Mouse (Mus musculus) lung, postnatal 0 days (tissue): ENCODE results near the gene Rara. TPM values are rescaled to one million over a fixed set of nuclear protein-coding genes. Genes with fewer than 3 reads are reported as not detected.
"Not testable (repeated sequence)": the region's sequence is repeated elsewhere in the genome, so short reads cannot be mapped to it uniquely, and the experiment has no call there.

Experiments
- ATAC-seq: fragments of 200-750 bp; cut with Nextera tagmentation; 2 replicates; pipeline ENCODE4 v1.8.0; 2017; ENCODE audit warnings: moderate library complexity
- DNase-seq: peaks from one replicate; pipeline ENCODE4 v3.0.0-alpha.2; 2016; ENCODE audit warnings: low spot score
- H3K27ac ChIP-seq: fragments of 300-500 bp; sonication (generic); 2 replicates; pipeline ENCODE4 v1.5.1; 2014; ENCODE audit warnings: antibody characterized with exemption, mild to moderate bottlenecking, low read length, mixed read lengths
- H3K27me3 ChIP-seq: fragments of 300-500 bp; sonication (generic); replicated peaks from 2 replicates; pipeline ENCODE4 v1.6.1; 2014; ENCODE audit warnings: low read length, mixed read lengths; ENCODE audit not compliant: insufficient read depth
- H3K36me3 ChIP-seq: fragments of 300-500 bp; sonication (generic); 2 replicates; pipeline ENCODE4 v1.6.1; 2014; ENCODE audit warnings: low read length, mixed read lengths; ENCODE audit not compliant: insufficient read depth
- H3K4me1 ChIP-seq: fragments of 300-500 bp; sonication (generic); 2 replicates; pipeline ENCODE4 v1.6.1; 2014; ENCODE audit warnings: antibody characterized with exemption, low read depth, low read length, mixed read lengths; ENCODE audit not compliant: insufficient read depth
- H3K4me2 ChIP-seq: fragments of 300-500 bp; sonication (generic); replicated peaks from 2 replicates; pipeline ENCODE4 v1.6.1; 2014; ENCODE audit warnings: low read depth, mild to moderate bottlenecking, low read length, moderate library complexity, mixed read lengths
- H3K4me3 ChIP-seq: fragments of 300-500 bp; sonication (generic); 2 replicates; pipeline ENCODE4 v1.5.1; 2014; ENCODE audit warnings: low read depth, low read length
- H3K9ac ChIP-seq: fragments of 300-500 bp; sonication (generic); replicated peaks from 2 replicates; pipeline ENCODE4 v1.6.1; 2014; ENCODE audit warnings: low read depth, mild to moderate bottlenecking
- H3K9me3 ChIP-seq: fragments of 300-500 bp; sonication (generic); 2 replicates; pipeline ENCODE4 v1.6.1; 2016; ENCODE audit warnings: low read length, mixed read lengths
- CTCF ChIP-seq: IDR thresholded peaks from 2 replicates; pipeline ENCODE4 v1.5.1; 2016; ENCODE audit warnings: antibody characterized with exemption, mild to moderate bottlenecking
- EP300 ChIP-seq: IDR thresholded peaks from 2 replicates; pipeline ENCODE4 v1.6.1; 2016; ENCODE audit warnings: antibody characterized with exemption, mild to moderate bottlenecking, control low read depth
- WGBS: fragments of 180-500 bp; shearing (Covaris S2); extraction: QIAGEN DNeasy Blood & Tissue Kit; methylation state at CpG from one replicate; pipeline ENCODE4 v1.1.7; 2014; 5-methylcytosine and 5-hydroxymethylcytosine counted together
- polyA plus RNA-seq: library from polyadenylated mRNA; unstranded; fragments of >200 nt; fragmentation: Nextera tagmentation; extraction: Ambion mirVana; gene quantifications from 2 replicates; pipeline ENCODE4 v1.2.1, GENCODE M21; 2015

Rara gene
- polyA plus RNA-seq, 1 experiment from 2014 or later: 26.2 TPM

GRCm38 (mm10) chr11:98931513-98932292 is 4.1 kb downstream of the Rara start:
- ATAC-seq (no peak), DNase-seq (no peak)
- WGBS: 17% methylated on average over 7 of the region's 7 CpGs

GRCm38 (mm10) chr11:98932293-98933091 is 4.9 kb downstream of the Rara start:
- Histone ChIP-seq H3K27ac (peak overlapping the region; percentile 69), H3K4me3 (no peak overlapping the region), H3K36me3 (no peaks in the 10 kb centered on the region), H3K27me3 (no peaks in the 10 kb centered on the region), H3K9me3 (no peaks in the 10 kb centered on the region), H3K4me2 (peak overlapping the region; percentile 32), H3K9ac (no peak overlapping the region), H3K4me1 (peaks cover 66% of the 10 kb centered on the region)
- TF ChIP-seq CTCF: no peak
- no peak; the same call in 1 of the 2 replicates for TF ChIP-seq EP300
- no peak for DNase-seq
- 8% methylated on average over 17 of the region's 19 CpGs for WGBS
- ATAC-seq: no peak

More at GRCm38 (mm10) chr11:98931513-98932292, 4.1 kb downstream of the Rara start:
- H3K4me3 ChIP-seq: no peak overlapping the region
- peak; percentile 54 for TF ChIP-seq CTCF
- no peak for TF ChIP-seq EP300
- no peaks in the 10 kb centered on the region for H3K9me3 ChIP-seq
- peak overlapping the region; percentile 62 for H3K27ac ChIP-seq
- H3K36me3 ChIP-seq: no peaks in the 10 kb centered on the region
- no peak overlapping the region for H3K9ac ChIP-seq
- peaks cover 67% of the 10 kb centered on the region for H3K4me1 ChIP-seq
- 0 out of 2 replicates have a peak overlapping the region, but pooled peaks have one; percentile 2 for H3K4me2 ChIP-seq
- H3K27me3 ChIP-seq: no peaks in the 10 kb centered on the region

- TF ChIP-seq CTCF (peak; percentile 83), EP300 (0 out of 2 replicates have a peak, but pooled peaks have one; percentile 19)
- Histone ChIP-seq H3K4me3 (no peak overlapping the region), H3K9ac (no peak overlapping the region)
These were observed 5.5 kb downstream of the Rara start for GRCm38 (mm10) chr11:98933151-98933550.

GRCm38 (mm10) chr11:98933847-98934246 is 6.2 kb downstream of the Rara start:
- peaks cover 60% of the 10 kb centered on the region for H3K4me1 ChIP-seq
- ATAC-seq, H3K9me3 ChIP-seq, H3K4me3 ChIP-seq, H3K36me3 ChIP-seq, H3K4me2 ChIP-seq, H3K9ac ChIP-seq, H3K27me3 ChIP-seq, DNase-seq: not testable (repeated sequence)
- H3K27ac ChIP-seq: peak overlapping the region; percentile 69; the same call in 1 of the 2 replicates
- 73% methylated on average over 2 of the region's 2 CpGs for WGBS

More at GRCm38 (mm10) chr11:98933151-98933550, 5.5 kb downstream of the Rara start:
- Histone ChIP-seq H3K4me2 (peak overlapping the region; percentile 32), H3K27me3 (no peaks in the 10 kb centered on the region), H3K4me1 (peaks cover 59% of the 10 kb centered on the region), H3K9me3 (no peaks in the 10 kb centered on the region), H3K27ac (peak overlapping the region; percentile 69), H3K36me3 (no peaks in the 10 kb centered on the region)
- peak; percentile 18 for ATAC-seq
- peak; percentile 91 for DNase-seq
- 21% methylated on average over 8 of the region's 9 CpGs for WGBS

GRCm38 (mm10) chr11:98934367-98934766 is 6.7 kb downstream of the Rara start:
- no peaks in the 10 kb centered on the region for H3K36me3 ChIP-seq
- no peaks in the 10 kb centered on the region for H3K27me3 ChIP-seq
- no peak for DNase-seq
- H3K27ac ChIP-seq: no peak overlapping the region; the same call in 1 of the 2 replicates
- no peak overlapping the region for H3K4me3 ChIP-seq
- peaks cover 65% of the 10 kb centered on the region for H3K4me1 ChIP-seq
- H3K9ac ChIP-seq: no peak overlapping the region
- no peaks in the 10 kb centered on the region for H3K9me3 ChIP-seq
- 82% methylated on average over 3 of the region's 3 CpGs for WGBS
- TF ChIP-seq EP300 (no peak), CTCF (no peak)
- H3K4me2 ChIP-seq: no peak overlapping the region
- ATAC-seq: no peak

- no peak for ATAC-seq
- peaks cover 64% of the 10 kb centered on the region for H3K4me1 ChIP-seq
- no peaks in the 10 kb centered on the region for H3K36me3 ChIP-seq
- H3K9ac ChIP-seq: no peak overlapping the region
- DNase-seq: no peak
- WGBS: 85% methylated on average over 3 of the region's 3 CpGs
- H3K27me3 ChIP-seq: no peaks in the 10 kb centered on the region
- H3K9me3 ChIP-seq: no peaks in the 10 kb centered on the region
- H3K27ac ChIP-seq: peak overlapping the region; percentile 97; the same call in 1 of the 2 replicates
- no peak for TF ChIP-seq CTCF
- no peak for TF ChIP-seq EP300
- no peak overlapping the region for H3K4me3 ChIP-seq
- H3K4me2 ChIP-seq: no peak overlapping the region
These were observed 7.5 kb downstream of the Rara start for GRCm38 (mm10) chr11:98935123-98935522.
